Mouse (Mus musculus): Measurements from ENCODE around the gene Snrpd3. TPM values are rescaled to one million over a fixed set of nuclear protein-coding genes. Genes with fewer than 3 reads are reported as not detected.
"Not testable (repeated sequence)": the region's sequence is repeated elsewhere in the genome, so short reads cannot be mapped to it uniquely, and the experiment has no call there.

Gene Snrpd3
- polyA plus RNA-seq, 1 experiment from 2014 or later: 96.6 TPM

- Histone ChIP-seq H3K36me3 (no peaks in the 10 kb centered on the region), H3K27me3 (replicated peaks) (peaks cover 66% of the 10 kb centered on the region), H3K4me3 (no peak overlapping the region), H3K4me2 (peak overlapping the region; percentile 99), H3K27ac (replicated peaks) (no peak overlapping the region), H3K9ac (no peak overlapping the region), H3K4me1 (peaks cover 39% of the 10 kb centered on the region), H3K9me3 (no peaks in the 10 kb centered on the region)
- no peak for ATAC-seq (ENCODE audit: extremely low read depth, insufficient number of reproducible peaks, low FRiP score, low TSS enrichment)
- 25% methylated on average over 3 of the region's 3 CpGs for WGBS
Observed at GRCm38 (mm10) chr10:75558515-75558914, 41.2 kb downstream of the Snrpd3 start.

DNA sequence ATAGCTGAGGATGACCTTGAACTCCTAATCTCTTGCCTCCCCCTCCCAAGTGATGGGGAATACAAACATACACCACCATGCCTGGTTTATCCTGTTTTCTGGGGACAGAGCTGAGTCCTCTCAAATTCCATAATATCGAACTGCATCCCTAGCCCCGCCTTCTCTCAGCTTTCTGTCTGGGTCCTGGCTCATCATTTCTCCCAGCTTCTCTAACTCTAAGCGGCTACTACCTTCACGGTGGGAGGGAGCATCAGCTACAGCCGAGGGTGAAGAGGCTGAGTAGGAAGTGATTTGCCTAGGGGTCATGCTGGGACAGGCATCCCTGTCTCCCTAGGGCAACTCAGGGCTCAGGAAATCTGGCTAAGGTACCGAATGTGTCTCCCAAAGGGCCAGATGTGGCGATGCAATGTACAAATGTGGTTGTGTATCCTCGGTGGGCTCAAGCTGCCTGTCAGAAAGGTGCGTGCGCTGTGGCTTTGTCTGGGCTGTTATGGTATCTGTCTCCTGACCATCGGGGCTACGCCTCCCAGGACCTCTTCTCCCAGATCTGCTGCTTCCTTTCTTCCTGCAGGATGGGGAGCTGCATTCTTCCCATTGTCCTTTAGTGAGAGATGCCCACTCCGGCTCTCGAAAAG is 41.8 kb downstream of the Snrpd3 start:
- ATAC-seq (ENCODE audit: extremely low read depth, insufficient number of reproducible peaks, low FRiP score, low TSS enrichment): no peak
- peak overlapping the region; percentile 99 for H3K4me2 ChIP-seq
- H3K36me3 ChIP-seq: no peaks in the 10 kb centered on the region
- H3K27ac ChIP-seq (replicated peaks): no peak overlapping the region
- WGBS: 8% methylated on average over 14 of the region's 14 CpGs
- H3K9ac ChIP-seq: peak overlapping the region; percentile 86
- H3K9me3 ChIP-seq: no peaks in the 10 kb centered on the region
- H3K4me3 ChIP-seq: peak overlapping the region; percentile 67
- peaks cover 72% of the 10 kb centered on the region for H3K27me3 ChIP-seq (replicated peaks)
- peaks cover 39% of the 10 kb centered on the region for H3K4me1 ChIP-seq

DNA sequence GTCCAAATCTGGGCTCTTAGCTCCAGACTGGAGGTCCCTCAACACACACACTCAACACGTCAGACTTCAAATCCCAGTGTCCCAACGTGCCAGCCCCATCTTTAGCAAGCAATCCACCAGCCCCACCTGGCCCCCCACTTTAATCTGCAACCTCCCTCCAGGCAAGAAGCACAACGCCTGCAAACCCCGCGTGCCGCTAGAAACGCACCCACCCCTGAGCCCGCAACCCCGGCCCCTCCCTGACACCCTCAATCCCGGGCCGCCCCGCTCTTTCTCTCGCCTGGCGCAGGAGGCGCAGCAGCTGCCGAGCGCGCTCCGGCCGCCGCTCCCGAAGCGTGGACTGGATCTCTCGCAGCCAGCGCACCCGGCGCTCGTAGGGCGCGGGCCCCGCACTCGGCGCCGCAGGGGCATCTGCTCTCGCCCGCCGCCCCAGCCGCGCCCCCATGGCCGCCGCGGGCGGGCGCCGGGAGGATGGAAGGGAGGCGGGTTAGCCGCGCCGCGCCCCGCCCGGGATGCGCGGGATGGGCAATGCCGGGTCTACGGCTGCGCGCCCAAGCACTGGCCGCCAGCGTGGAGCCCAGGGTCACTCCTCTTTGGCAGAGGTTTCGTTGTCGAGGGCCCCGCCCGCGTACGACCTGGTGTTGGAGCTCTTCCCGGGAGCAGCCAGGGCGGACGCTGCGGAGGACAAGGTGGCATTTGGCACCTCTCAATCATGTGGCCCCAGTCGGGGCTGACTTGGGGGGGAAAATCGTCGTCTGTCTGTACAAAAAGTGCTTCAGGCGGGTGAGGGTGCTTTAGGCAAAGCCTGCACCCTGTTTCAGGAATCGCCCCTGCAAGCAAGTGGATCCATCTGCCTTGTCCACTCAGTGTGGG is 42.6 kb downstream of the Snrpd3 start, which contains the start of gene Lrrc75b:
Gene Lrrc75b (minus strand): TSS at position 655 of the 873 bp plus-strand sequence.
- ATAC-seq (ENCODE audit: extremely low read depth, insufficient number of reproducible peaks, low FRiP score, low TSS enrichment): no peak
- under 1% methylated on average over 73 of the region's 75 CpGs for WGBS
- Histone ChIP-seq H3K4me3 (peak within 1 kb of the TSS; percentile 67), H3K27me3 (replicated peaks) (peaks cover 80% of the 10 kb centered on the region), H3K4me2 (peak within 1 kb of the TSS; percentile 99), H3K9me3 (no peaks in the 10 kb centered on the region), H3K4me1 (peaks cover 39% of the 10 kb centered on the region), H3K9ac (peak within 1 kb of the TSS; percentile 86), H3K27ac (replicated peaks) (no peak within 1 kb of the TSS), H3K36me3 (no peaks in the 10 kb centered on the region)

DNA sequence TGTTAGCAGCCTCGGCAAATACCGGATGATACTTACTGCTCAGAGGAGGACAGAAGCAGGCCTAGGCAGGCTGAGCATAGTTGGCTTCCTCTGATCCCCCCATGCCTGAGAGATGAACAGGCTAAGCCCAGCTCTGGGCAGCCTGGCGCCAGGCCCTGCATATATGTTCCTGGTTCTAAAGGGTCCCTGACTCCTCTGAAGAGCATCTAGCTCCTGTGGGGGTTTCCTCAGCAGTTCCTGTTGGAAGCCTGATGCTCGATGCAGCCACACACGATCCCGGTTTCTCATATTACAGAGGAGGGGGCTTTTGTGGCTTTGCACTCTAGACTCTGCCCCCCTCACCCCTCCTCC is 43.2 kb downstream of the Snrpd3 start:
- H3K4me1 ChIP-seq: peaks cover 39% of the 10 kb centered on the region
- H3K9me3 ChIP-seq: no peaks in the 10 kb centered on the region
- H3K4me3 ChIP-seq: peak overlapping the region; percentile 67
- H3K27ac ChIP-seq (replicated peaks): no peak overlapping the region
- WGBS: 11% methylated on average over 6 of the region's 6 CpGs
- peaks cover 80% of the 10 kb centered on the region for H3K27me3 ChIP-seq (replicated peaks)
- H3K36me3 ChIP-seq: no peaks in the 10 kb centered on the region
- peak overlapping the region; percentile 99 for H3K4me2 ChIP-seq
- peak overlapping the region; percentile 86 for H3K9ac ChIP-seq
- ATAC-seq (ENCODE audit: extremely low read depth, insufficient number of reproducible peaks, low FRiP score, low TSS enrichment): no peak

- Histone ChIP-seq H3K9ac (peak within 1 kb of the TSS; percentile 86), H3K36me3 (no peaks in the 10 kb centered on the region), H3K27me3 (replicated peaks) (peaks cover 80% of the 10 kb centered on the region), H3K9me3 (no peaks in the 10 kb centered on the region), H3K4me2 (peak within 1 kb of the TSS; percentile 99), H3K4me1 (peaks cover 33% of the 10 kb centered on the region), H3K4me3 (peak within 1 kb of the TSS; percentile 67), H3K27ac (replicated peaks) (no peak within 1 kb of the TSS)
- WGBS: 48% methylated on average over 10 of the region's 10 CpGs
- ATAC-seq (ENCODE audit: extremely low read depth, insufficient number of reproducible peaks, low FRiP score, low TSS enrichment): no peak
Observed at GRCm38 (mm10) chr10:75561071-75561654, 43.8 kb downstream of the Snrpd3 start, which contains the start of gene Ggt1. Ggt1 (plus strand) TSS chr10:75561604.

DNA sequence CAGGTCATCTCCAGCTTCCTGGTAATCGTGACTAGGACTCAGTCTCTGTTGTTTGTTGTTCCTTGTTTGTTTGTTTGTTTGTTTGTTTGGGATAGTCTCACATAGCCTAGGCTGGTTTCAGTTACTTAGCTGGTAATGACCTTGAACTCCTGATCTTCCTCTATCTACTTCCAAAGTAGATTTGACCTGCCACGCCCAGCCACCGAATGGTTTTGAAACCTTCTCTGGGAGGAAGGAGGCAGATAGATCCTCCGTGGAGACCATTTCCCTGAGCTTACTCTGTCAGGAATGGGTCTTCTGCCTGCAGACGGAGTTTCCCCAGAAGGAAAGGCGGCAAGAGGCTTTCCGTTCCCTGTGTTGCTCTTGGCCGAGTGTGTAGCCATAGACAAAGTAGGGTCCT is 45.2 kb downstream of the Snrpd3 start:
- Histone ChIP-seq H3K4me3 (no peak overlapping the region), H3K9me3 (no peaks in the 10 kb centered on the region), H3K4me2 (no peak overlapping the region), H3K36me3 (no peaks in the 10 kb centered on the region), H3K27me3 (replicated peaks) (peaks cover 74% of the 10 kb centered on the region), H3K9ac (no peak overlapping the region), H3K4me1 (peaks cover 25% of the 10 kb centered on the region), H3K27ac (replicated peaks) (no peak overlapping the region)
- WGBS: 79% methylated on average over 8 of the region's 8 CpGs
- ATAC-seq (ENCODE audit: extremely low read depth, insufficient number of reproducible peaks, low FRiP score, low TSS enrichment): no peak

GRCm38 (mm10) chr10:75564687-75565265 is 47.4 kb downstream of the Snrpd3 start:
- peaks cover 62% of the 10 kb centered on the region for H3K27me3 ChIP-seq (replicated peaks)
- no peak overlapping the region for H3K27ac ChIP-seq (replicated peaks)
- peaks cover 19% of the 10 kb centered on the region for H3K4me1 ChIP-seq
- H3K9ac ChIP-seq: no peak overlapping the region
- H3K4me3 ChIP-seq: no peak overlapping the region
- no peaks in the 10 kb centered on the region for H3K9me3 ChIP-seq
- H3K4me2 ChIP-seq: no peak overlapping the region
- H3K36me3 ChIP-seq: no peaks in the 10 kb centered on the region
- no peak for ATAC-seq (ENCODE audit: extremely low read depth, insufficient number of reproducible peaks, low FRiP score, low TSS enrichment)
- WGBS: 80% methylated on average over 12 of the region's 12 CpGs

- Histone ChIP-seq H3K4me1 (peaks cover 12% of the 10 kb centered on the region), H3K9ac (no peak overlapping the region), H3K9me3 (no peaks in the 10 kb centered on the region), H3K27ac (replicated peaks) (no peak overlapping the region), H3K4me2 (no peak overlapping the region), H3K27me3 (replicated peaks) (peaks cover 56% of the 10 kb centered on the region), H3K36me3 (no peaks in the 10 kb centered on the region), H3K4me3 (no peak overlapping the region)
- WGBS: 56% methylated on average over 6 of the region's 6 CpGs
- no peak for ATAC-seq (ENCODE audit: extremely low read depth, insufficient number of reproducible peaks, low FRiP score, low TSS enrichment)
Observed at GRCm38 (mm10) chr10:75565436-75565835, 48.1 kb downstream of the Snrpd3 start.

GRCm38 (mm10) chr10:75565906-75566305 is 48.6 kb downstream of the Snrpd3 start:
- ATAC-seq (ENCODE audit: extremely low read depth, insufficient number of reproducible peaks, low FRiP score, low TSS enrichment): no peak
- 77% methylated on average over 7 of the region's 7 CpGs for WGBS
- H3K4me2 ChIP-seq: no peak overlapping the region

DNA sequence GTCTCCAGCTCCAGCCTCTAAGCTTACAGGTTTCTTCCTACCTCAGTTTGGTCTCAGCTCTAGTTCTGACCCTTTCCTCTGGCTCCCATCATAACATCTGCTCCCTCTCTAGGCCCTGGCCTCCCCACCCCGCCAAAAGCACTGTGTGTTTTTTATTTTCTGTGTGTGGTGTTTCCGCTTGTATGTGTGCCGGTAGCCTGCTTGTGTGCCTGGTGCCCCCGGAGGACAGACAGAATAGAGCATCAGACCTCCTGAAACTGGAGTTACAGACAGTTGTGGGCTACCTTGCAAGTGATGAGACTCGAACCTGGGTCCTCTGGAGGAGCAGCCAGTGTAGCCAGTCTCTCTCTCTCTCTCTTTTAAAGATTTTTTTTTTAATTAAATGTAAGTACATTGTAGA is 49.0 kb downstream of the Snrpd3 start:
- no peak overlapping the region for H3K4me2 ChIP-seq
- no peak overlapping the region for H3K4me3 ChIP-seq
- peaks cover 47% of the 10 kb centered on the region for H3K27me3 ChIP-seq (replicated peaks)
- no peaks in the 10 kb centered on the region for H3K36me3 ChIP-seq
- ATAC-seq (ENCODE audit: extremely low read depth, insufficient number of reproducible peaks, low FRiP score, low TSS enrichment): no peak
- H3K27ac ChIP-seq (replicated peaks): no peak overlapping the region
- no peak overlapping the region for H3K9ac ChIP-seq
- H3K4me1 ChIP-seq: peaks cover 10% of the 10 kb centered on the region
- no peaks in the 10 kb centered on the region for H3K9me3 ChIP-seq
- 73% methylated on average over 5 of the region's 5 CpGs for WGBS

More at GRCm38 (mm10) chr10:75565906-75566305, 48.6 kb downstream of the Snrpd3 start:
- Histone ChIP-seq H3K27ac (replicated peaks) (no peak overlapping the region), H3K9me3 (no peaks in the 10 kb centered on the region), H3K4me3 (no peak overlapping the region), H3K4me1 (peaks cover 10% of the 10 kb centered on the region), H3K36me3 (no peaks in the 10 kb centered on the region), H3K9ac (no peak overlapping the region), H3K27me3 (replicated peaks) (peaks cover 51% of the 10 kb centered on the region)

DNA sequence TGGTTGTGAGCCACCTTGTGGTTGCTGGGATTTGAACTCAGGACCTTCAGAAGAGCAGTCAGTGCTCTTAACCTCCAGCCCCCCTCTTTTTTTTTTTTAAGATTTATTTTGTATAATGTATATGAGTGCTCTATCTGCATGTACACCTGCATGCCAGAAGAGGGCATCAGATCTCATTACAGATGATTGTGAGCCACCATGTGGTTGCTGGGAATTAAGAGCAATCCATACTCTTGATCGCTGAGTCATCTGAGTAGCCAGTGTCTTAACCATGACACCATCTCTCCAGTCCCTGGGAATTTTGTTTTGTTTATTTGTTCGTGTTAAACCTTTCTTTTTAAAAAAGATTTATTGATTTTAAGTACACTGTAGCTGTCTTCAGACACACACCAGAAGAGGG is 49.4 kb downstream of the Snrpd3 start:
- H3K9me3 ChIP-seq; H3K36me3 ChIP-seq; H3K4me3 ChIP-seq; H3K27ac ChIP-seq (replicated peaks); H3K4me2 ChIP-seq; H3K4me1 ChIP-seq; ATAC-seq (ENCODE audit: extremely low read depth, insufficient number of reproducible peaks, low FRiP score, low TSS enrichment); H3K9ac ChIP-seq: not testable (repeated sequence)
- 71% methylated on average over 2 of the region's 2 CpGs for WGBS
- H3K27me3 ChIP-seq (replicated peaks): peaks cover 43% of the 10 kb centered on the region

All from heart, embryonic 13.5 days (tissue).